Mouse (Mus musculus): Measurements from ENCODE around the gene Midn.
"Not testable (repeated sequence)": the region's sequence is repeated elsewhere in the genome, so short reads cannot be mapped to it uniquely, and the experiment has no call there.

Midn gene

DNA sequence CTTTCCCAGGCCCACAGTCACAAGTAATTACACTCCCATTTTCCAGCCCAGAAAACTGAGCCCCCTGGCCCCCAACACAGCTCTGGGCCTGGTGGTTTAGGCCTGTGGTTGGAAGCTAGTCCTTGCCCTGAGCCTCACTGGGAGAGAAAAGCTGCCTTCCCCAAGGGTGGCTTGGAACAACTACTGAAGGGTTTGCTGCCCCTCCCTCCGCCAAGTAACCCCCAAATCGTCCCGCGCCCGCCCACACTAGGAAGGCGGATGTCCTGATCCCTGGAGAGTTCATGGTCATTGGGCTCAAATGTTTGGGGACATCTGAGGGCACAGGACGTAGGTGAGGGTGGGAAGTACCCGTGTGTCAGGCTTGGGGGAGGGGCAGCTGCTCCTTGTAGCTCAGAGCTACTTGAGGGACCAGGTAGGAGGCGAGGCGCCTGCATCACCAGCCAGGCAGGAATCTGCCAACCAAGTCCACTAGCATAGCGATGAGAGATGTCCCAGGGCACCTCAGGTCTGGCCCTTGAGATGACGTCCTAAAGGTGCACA is 11.0 kb downstream of the Midn start:
- no peak for DNase-seq

DNA sequence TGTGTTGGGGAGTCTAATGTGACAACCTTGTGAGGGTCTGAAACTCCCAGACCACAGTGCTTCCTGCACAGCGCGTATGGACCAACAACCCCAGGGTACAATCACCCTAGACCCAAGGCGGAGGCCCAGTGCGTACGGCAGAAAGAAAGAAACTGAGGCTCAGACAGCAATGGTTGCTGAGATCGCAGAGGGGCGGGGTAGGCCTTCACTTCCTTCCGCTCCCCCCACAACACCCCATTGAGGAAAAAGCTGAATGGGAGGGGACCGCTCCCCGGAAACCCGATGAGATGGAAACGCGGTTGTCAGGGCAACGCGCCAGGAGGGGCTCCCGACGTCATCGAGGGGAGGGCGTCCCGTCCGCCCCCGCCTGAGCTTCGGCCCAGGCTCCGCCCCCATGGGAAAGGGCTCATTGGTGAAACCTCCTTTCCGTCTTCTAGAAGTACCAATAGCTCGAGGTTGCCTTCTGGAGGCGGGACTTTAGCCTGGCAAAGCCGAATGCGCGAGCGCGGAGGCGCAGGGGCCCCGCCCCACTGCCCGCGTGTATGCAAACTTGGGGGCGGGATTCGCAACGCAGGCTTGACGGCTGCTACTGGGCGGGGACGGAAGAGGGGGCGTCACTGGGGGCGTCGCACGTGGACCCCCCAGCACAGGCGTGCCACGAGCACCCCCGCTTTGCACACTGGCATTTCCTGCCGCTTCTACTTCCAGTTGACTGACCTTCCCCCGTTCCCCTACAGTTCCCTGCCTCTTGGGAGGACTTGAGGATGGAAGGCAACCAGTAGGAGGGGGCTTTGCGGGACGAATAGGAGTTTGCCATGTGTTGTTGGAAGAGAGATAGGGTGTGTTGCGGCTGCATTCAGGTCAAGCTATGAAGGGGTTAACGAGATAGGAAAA is 11.7 kb downstream of the Midn start:
- DNase-seq: peak; percentile 97 to 98

DNA sequence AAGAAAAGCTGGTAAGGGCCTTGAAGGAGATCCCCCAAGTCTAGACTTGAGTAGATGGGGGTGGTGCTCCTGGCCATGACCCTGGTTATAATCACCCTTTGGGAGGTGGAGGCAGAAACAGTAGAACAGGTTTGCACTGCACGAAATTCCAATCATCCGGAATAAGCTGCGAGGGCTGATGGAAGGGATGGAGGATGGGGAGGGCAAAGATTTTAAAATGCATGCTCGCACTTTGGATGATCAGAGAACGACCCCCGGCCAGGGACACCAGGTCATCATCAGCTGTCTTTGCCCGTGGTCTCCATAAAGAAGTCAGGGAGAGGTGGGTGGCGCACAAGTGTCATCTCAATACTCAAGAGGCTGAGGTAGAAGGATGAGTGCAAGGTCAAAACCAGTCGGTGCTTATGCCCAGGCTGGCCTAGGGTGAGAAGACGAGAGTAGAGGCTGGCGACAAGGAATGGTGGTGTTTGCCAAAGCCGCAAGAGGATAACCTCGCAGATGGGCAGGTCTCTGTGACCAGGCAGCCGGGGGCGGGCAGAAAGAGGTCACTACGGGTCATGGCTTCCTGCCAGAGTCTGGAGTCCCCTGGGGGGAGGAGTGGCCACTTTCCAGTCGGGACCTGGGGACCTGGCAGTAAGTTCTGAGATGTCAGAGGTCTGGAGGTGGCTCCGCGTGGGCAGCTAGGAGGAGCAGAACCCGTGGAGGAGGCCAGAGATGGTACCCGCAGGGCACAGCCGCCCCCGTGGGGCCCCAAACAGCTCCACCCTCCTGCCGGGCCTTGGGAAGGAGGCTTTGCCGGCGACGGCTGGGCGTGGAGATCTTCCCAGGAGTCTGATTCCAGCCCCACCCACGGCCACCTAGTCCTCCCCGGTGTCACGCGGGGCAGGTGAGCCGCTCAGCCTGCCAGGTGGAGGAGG is 12.6 kb downstream of the Midn start:
- DNase-seq: peak; percentile 68 to 72

DNA sequence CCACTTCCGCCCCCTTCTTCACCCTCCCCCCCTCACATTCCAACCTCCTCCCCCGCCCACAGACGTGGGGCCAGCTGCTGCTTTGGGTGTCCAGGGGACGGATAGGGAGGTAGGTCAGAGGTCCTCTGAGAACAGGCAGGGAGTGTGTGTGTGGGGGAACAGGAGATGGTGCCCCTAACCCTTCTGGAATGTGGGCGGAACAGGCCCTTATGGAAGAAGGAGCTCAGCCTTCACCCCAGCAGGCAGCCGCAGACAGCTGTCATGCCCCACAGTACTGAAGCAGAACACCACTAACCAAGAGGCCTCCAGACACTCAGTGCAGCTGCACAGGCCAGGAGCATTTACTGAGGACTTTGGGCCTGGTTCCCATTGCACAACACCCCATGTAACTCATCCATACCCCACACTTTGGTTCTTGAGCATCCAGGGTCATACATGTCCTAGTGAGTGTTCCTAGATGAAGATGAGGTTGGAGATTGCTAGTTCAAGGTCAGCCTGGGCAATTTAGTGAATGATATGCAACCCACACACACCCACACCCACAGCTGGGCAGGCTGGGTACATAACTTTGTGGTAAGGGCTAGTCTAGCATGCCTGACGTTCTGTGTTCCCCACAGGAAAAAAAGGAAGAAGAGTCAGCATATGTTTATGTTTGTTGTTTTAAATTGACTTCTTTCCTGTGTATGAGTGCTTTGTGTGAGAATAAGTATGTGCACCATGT is 13.6 kb downstream of the Midn start:
- DNase-seq: no peak

DNA sequence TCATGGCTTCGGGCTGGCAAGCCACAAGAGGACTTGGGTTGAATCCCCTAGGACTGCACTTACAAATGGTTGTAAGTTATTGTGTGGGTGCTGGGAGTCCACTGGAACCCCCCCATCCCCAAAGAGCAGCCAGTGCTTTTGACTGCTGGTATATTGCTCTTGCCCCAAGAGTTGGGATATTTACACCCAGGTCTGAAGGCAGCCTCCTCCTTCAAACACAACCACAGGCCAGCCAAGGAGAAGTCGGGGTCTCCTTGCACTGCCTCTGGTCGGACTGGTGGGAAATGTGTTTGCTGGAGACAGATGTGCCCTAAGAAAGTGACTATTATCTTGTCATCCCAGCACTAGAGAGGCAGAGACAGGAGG is 14.2 kb downstream of the Midn start:
- DNase-seq: no peak

DNA sequence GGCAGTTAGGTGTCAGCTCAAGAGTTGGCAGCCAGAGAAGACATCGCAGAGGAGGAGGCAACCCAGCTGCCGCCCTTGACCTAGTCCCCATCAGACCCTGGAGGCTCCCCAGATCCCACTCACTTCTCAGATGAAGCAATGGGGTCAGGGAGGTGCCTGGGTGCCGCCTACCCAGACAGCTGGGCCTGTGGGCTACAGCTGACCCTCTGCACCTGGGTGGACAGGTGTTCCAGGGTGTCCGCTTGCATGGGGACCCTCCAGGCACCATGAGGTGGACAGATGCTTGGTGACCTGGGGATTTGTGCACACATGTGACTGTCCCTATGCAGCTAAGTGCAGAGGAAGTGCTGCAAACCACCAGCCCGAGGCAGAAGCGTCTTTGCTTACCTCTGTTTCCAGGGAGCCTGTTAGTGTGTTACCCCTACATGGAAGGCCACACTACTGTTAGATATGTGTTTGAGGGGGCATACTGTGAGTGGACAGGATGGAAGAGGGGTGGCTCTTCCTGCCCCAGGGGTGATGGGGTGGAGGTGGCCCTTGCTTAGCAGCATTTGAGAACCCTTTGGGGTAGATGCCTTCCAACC is 14.7 kb downstream of the Midn start:
- no peak for DNase-seq

DNA sequence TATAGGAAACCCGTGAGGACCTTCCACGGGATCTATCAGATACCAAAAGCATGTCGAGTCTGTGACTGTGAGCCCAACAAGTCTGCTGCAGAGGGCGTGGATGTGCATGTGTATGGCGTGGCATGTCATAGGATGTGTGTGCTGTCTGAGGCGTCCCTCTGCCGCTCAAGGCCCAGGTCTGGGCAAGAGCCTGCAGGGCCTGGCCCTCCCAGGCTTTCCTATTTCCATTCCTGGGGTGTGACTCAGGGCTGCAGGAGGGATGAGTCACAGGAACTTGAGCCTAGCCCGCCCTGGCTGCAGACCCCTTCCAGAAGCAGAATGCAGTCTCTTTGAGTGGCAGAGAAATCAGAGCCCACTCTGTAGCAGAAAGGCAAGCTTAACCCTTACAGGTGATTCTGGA is 15.6 kb downstream of the Midn start:
- no peak for DNase-seq

DNA sequence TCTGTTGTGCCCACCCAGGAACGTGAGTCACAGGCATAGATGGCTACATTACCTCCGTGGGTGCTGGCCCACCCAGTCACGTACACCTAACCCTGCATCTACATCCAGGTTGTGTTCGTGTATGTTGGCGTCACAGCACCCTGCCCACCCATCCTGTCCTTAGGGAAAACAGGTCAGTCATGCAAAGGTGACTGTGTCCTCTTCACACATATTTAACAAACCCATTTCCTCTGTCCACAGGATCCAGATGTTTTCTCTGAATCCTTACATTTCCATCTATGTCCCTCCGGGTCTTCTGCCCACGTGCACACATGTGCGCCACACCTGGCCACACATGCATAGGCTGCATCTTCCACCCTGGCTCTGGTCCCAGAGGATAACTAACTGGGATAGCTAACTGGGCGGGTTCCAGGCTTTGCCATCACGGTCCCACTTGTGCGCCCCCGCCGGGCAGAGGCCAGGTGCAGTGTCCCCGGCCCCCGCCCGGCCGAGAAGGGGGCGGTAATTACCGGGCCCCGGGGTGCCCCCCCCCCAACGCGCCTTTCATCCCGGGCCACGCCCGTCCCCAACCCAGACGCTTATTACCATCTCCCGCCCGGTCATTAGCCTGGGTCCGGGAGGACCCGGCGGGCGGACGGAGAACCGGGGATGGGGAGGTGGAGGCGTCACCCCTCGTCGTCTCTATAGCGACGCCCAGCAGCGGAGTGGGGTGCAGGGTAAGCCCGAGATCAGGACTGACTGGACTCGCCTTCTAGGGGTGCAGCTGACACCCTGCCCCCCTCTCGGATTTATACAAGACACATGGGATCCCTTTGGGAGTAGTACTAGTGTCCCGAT is 16.3 kb downstream of the Midn start:
- peak; percentile 49 to 52 for DNase-seq

DNA sequence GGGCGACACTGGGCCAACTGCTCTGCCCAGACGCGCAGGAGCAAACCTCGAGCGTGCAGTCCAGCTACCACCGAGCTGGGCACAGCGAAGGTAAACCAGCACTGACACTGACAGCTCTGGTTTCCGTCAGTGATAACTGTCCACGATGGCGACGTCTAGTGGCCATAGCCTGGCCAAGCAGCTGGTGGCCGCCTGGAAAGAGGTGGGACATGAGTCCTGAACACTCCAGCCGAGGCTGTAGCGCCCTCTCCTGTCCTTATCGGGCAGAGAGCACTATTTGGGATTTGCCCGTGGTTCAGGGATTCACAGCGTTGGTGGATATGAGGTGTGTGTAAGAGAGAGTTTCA is 16.9 kb downstream of the Midn start:
- peak; percentile 98 to 99 for DNase-seq

DNA sequence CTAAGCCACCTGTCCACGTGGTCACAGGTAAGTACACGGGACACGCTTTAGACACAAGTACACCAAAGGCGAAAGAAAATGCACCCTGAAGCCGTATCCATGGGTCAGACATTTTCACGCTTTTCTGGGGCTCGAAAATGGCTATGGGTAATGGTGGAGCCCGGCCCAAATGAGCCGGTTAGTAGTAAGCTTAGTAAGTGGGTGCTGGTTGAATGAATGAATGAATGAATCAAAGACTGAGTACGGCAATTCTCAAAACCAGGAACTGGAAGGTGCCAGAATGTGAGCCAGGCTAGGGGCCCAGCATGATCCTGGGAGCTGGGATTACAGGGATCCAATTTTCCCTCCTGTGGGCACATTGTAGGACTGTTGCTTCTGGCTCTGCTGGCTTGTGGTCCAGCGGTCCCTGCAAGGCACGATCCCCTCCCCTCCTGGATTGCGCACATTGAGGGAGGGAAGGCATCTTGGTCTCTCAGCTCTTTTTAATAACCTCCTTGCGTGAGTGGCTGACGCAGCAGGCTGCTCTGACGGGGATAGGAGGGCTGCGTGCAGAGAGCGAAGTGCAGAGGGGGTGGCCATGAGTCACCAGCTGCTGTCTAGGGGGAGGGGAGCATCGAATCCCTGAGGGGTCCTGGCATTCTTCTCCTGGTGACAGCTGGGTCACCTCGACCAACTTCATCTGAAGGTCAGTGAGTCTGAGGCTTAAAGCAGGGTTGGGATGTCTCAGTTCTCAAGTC is 17.5 kb downstream of the Midn start, which contains the start of gene Cirbp:
Gene Cirbp, plus strand, starts transcription at position 594 of the 737 bp plus-strand sequence.
- DNase-seq: peak in 1 of 2 experiments; percentile 43

DNA sequence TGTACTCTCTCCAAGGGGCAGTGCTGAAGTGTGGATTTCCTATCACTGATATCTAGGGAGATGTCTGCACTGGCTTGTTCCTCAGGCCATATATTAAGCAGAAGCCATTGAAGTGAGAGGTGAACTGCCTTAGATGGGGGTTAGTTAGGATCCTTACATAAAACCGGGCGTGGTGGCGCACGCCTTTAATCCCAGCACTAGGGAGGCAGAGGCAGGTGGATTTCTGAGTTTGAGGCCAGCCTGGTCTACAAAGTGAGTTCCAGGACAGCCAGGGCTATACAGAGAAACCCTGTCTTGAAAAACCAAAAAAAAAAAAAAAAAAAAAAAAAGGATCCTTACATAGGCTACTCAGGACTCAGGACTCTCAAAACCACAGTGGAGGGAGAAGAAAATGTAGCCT is 18.1 kb downstream of the Midn start:
- DNase-seq: not testable (repeated sequence)

DNA sequence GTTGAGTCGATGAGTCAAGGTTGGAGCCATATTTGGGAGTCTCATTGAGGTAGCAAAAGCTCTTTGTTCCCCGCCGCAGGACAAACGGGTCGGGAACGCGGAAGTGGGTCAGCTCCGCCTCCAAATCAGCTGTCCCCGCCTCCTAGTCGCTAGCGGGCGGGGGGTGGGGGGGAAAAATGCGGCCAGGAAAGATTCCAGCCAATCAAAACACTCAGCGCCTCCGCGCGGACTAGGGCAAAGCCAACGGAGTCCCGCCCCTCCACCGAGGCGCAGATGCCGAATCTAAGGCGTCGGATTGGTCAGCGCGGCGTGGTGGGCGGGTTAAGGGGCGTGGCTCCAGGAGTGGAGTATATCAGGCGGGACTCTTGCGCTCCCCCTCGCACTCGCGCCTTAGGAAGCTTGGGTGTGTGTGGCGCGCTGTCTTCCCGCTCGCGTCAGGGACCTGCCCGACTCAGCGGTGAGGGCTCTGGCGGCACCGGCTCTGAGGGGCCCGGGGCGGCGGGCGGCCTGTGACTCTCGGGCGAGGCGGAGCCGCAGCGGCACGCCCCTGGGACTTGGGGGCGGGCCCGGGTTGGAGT is 19.5 kb downstream of the Midn start:
- DNase-seq: peak; percentile 99

DNA sequence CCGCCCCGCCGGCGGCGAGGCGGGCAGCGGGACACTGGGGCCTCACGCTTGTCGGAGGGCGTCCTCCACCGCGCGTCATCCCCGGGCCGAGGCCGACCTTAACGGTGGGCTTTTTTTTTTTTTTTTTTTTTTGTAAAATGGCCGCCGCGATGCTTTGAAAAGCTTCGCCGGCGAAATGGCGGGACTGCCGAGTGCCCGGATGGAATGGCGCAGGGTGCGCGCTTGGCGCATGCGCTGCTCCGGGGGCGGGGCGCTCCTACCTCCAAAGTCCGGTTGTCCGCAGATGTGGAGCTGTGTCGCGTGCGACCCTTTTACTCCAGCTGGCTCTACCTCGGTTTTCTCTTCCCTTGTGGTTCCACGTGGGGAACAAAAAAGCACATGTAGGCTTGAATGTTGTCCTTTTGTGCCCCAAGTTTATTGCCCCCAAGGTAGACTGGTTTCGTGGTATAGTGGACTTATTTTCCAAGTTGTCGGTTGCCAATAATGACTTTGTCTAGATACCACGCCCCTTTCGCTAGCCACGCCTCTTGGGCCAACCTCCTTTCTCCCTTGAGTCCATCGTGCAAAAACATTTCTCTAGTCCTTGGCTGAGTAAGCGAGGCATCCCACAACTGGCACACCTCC is 20.1 kb downstream of the Midn start:
- DNase-seq: peak; percentile 96 to 97

DNA sequence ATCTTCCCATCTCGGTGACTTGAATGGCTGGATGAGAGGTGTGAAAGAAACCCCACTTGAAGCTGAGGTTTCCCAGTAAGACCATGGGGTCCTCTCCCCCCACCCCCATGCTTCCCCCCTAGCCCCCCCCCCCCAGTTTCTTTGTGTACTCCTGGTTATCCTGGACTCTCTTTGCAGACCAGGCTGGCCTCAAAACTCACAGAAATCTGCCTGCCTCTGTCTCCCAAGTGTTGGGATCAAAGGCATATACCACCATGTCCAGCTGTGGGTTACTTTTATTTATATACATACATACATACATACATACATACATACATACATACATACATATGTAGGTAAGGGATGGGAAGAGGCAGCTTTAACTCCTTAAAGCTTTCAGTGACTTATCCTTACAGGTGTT is 21.0 kb downstream of the Midn start:
- no peak for DNase-seq

DNA sequence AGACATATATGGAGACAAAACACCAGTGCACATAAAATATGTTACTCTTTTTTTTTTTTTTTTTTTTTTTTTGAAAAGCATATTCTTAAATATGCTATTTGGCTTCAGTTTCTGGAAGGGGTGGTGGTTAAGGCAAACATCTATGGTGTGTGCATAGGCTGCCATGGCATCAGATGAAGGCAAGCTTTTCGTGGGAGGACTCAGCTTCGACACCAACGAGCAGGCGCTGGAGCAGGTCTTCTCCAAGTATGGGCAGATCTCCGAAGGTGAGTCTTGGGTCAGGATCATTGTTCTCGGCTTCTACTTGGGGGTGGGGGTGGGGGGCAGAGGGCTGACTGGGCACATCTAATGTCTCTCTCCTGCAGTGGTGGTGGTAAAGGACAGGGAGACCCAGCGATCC is 21.6 kb downstream of the Midn start:
- DNase-seq: no peak

DNA sequence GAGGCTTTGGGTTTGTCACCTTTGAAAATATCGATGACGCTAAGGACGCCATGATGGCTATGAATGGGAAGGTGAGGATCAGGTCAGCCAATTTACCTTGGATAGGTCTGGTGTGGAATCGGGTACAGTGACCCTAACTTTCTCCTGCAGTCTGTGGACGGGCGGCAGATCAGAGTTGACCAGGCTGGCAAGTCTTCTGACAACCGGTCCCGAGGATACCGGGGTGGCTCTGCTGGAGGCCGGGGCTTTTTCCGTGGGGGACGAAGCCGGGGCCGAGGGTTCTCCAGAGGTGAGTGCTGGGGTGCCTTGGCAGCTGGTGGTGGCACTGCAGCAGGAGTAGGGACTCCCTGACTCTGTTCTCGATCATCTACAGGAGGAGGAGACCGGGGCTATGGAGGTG is 22.0 kb downstream of the Midn start:
- no peak for DNase-seq

DNA sequence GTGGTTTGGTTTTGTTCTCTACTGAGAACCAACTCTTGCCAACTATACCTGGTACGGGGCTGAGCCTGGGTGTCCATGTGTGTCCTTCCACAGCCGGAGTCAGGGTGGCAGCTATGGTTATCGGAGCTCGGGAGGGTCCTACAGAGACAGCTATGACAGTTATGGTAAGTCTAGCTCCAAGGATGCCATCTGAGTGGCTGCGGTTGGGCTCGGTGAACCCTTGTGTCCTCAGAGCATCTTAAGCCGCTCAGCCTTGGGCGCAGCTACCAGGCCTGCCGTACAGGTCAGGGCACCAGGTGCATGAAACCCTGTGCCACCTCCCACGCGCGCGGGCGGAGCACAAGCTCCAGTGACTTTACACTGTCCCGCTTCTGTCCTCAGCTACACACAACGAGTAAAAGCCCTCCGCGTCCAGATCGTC is 22.5 kb downstream of the Midn start:
- no peak for DNase-seq

DNA sequence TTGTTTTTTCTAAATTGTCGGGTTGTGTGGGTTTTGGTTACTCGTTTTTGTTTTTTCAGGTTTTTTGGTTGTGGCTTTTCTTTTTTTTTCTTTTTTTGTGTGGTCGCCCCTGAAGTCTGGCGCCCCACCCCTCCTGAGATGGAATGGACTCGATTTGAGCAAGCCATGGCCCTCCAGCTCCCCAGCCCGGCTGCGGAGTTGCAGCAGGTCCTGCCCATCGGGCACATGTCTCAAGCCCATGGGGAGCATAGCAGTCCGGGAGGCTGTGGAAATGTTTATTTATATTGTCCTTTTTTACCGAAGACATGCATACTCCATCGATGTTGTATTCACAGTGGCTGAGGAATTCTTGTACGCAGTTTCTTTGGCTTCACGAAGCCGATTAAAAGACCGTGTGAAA is 23.2 kb downstream of the Midn start:
- DNase-seq: no peak

DNA sequence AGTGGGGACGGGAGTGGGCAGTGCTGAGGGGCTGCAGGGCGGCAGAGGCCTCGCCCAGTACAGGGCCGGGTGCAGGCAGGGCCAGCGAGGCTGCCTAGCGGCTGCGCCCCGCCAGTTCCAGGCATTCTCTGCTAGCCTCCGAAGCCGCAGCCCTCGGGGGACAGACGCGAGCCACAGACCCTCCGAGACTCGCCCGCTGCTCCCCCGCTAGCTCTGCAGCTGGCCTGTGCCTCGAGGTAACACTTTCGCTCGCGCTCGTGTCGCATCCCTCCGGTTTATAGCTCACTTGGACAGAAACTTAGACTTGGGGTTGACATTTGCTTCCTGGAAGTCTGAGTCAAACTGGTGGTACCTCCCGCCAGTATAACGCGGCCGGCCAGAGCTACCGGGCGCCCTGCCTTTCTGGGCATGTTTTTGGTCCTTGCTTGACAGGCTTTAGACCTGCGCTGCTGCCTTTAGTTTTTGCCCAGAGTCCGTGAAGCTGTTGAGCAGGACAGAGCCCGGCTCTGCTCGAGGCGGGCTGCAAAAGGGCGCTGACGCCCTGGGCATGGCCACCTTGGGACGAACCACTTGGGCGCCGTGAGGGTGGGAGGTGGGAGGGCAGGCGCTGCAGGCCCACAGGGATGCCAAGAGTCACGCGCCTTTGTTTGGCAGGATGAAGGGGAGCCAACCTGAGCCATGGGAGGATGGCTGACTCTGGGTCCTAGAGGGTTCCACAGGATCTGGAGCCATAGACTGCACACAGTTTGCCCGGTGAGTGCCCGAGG is 23.9 kb downstream of the Midn start:
- DNase-seq: no peak

Data from cerebellum, postnatal 36 days (tissue).